Mouse (Mus musculus): ENCODE measurements around the gene Garnl3. TPM values are rescaled to one million over a fixed set of nuclear protein-coding genes. Genes with fewer than 3 reads are reported as not detected.

Garnl3 gene
- total RNA-seq (2014; fragmentation: Nextera tagmentation) (2.6 TPM in 1 of 2 replicates, not detected in the other), total RNA-seq (2017) (0.12 and 0.55 TPM in 2 replicates), polyA plus RNA-seq (2012) (0.06 TPM in 1 of 2 replicates, not detected in the other)

GRCm38 (mm10) chr2:33131500-33132092 is at the start of gene Garnl3:
TSS of gene Garnl3 (minus strand) at chr2:33131654.
- no peaks in the 10 kb centered on the region for H3K36me3 ChIP-seq (replicated peaks)
- DNase-seq (ENCODE audit: low spot score), result peak; percentile 24
- no peak for ATAC-seq (ENCODE audit: extremely low read depth, insufficient number of reproducible peaks, low FRiP score, poor library complexity, severe bottlenecking)
- H3K4me3 ChIP-seq (ENCODE audit: low read depth, low read length), result peak within 1 kb of the TSS; percentile 75
- TF ChIP-seq POLR2AphosphoS5 (IDR thresholded peaks at IDR 0.05; ENCODE audit: insufficient replicate concordance, low read depth, low read length), result no peak
- no peak for TF ChIP-seq CTCF (IDR thresholded peaks at IDR 0.05; ENCODE audit: low read depth, low read length)
- TF ChIP-seq GATA1 (IDR thresholded peaks at IDR 0.05; ENCODE audit: borderline replicate concordance, low read length), result no peak
- TF ChIP-seq GATA2 (IDR thresholded peaks at IDR 0.05; ENCODE audit: borderline replicate concordance, low read depth, low read length), result no peak
- no peaks in the 10 kb centered on the region for H3K9me3 ChIP-seq (replicated peaks)
- peaks cover 57% of the 10 kb centered on the region for H3K27me3 ChIP-seq (ENCODE audit: insufficient read depth, low read length)
- peaks cover 34% of the 10 kb centered on the region for H3K4me1 ChIP-seq (ENCODE audit: insufficient read depth, low read depth, low read length)

GRCm38 (mm10) chr2:33179930-33180630 is 48.6 kb upstream of the Garnl3 start:
- no peaks in the 10 kb centered on the region for H3K36me3 ChIP-seq (replicated peaks)
- DNase-seq (ENCODE audit: low spot score) (no peak), ATAC-seq (ENCODE audit: extremely low read depth, insufficient number of reproducible peaks, low FRiP score, poor library complexity, severe bottlenecking) (no peak)
- no peaks in the 10 kb centered on the region; the same call in 1 of the 2 replicates for H3K27me3 ChIP-seq (ENCODE audit: insufficient read depth, low read length)
- no peaks in the 10 kb centered on the region for H3K9me3 ChIP-seq (replicated peaks)
- TF ChIP-seq GATA1 (IDR thresholded peaks at IDR 0.05; ENCODE audit: borderline replicate concordance, low read length) (no peak), TAL1 (conservative IDR thresholded peaks at IDR 0.05; ENCODE audit: low read depth, low read length) (no peak), POLR2AphosphoS5 (IDR thresholded peaks at IDR 0.05; ENCODE audit: insufficient replicate concordance, low read depth, low read length) (no peak), GATA2 (IDR thresholded peaks at IDR 0.05; ENCODE audit: borderline replicate concordance, low read depth, low read length) (no peak), CTCF (IDR thresholded peaks at IDR 0.05; ENCODE audit: low read depth, low read length) (no peak)
- no peaks in the 10 kb centered on the region for H3K4me1 ChIP-seq (ENCODE audit: insufficient read depth, low read depth, low read length)
- H3K4me3 ChIP-seq (ENCODE audit: low read depth, low read length), result no peak overlapping the region

GRCm38 (mm10) chr2:33179171-33179929 is 47.9 kb upstream of the Garnl3 start:
- ATAC-seq (ENCODE audit: extremely low read depth, insufficient number of reproducible peaks, low FRiP score, poor library complexity, severe bottlenecking) (no peak), DNase-seq (ENCODE audit: low spot score) (no peak)
- Histone ChIP-seq H3K9me3 (replicated peaks) (no peaks in the 10 kb centered on the region), H3K4me3 (ENCODE audit: low read depth, low read length) (no peak overlapping the region), H3K27me3 (ENCODE audit: insufficient read depth, low read length) (no peaks in the 10 kb centered on the region; the same call in 1 of the 2 replicates), H3K4me1 (ENCODE audit: insufficient read depth, low read depth, low read length) (no peaks in the 10 kb centered on the region), H3K36me3 (replicated peaks) (no peaks in the 10 kb centered on the region)
- TF ChIP-seq GATA2 (IDR thresholded peaks at IDR 0.05; ENCODE audit: borderline replicate concordance, low read depth, low read length) (no peak), POLR2AphosphoS5 (IDR thresholded peaks at IDR 0.05; ENCODE audit: insufficient replicate concordance, low read depth, low read length) (no peak), TAL1 (conservative IDR thresholded peaks at IDR 0.05; ENCODE audit: low read depth, low read length) (no peak), CTCF (IDR thresholded peaks at IDR 0.05; ENCODE audit: low read depth, low read length) (no peak), GATA1 (IDR thresholded peaks at IDR 0.05; ENCODE audit: borderline replicate concordance, low read length) (no peak)

GRCm38 (mm10) chr2:33178243-33178932 is 46.9 kb upstream of the Garnl3 start:
- Histone ChIP-seq H3K27me3 (ENCODE audit: insufficient read depth, low read length) (no peaks in the 10 kb centered on the region; the same call in 1 of the 2 replicates), H3K9me3 (replicated peaks) (no peaks in the 10 kb centered on the region), H3K36me3 (replicated peaks) (peaks cover 2% of the 10 kb centered on the region), H3K4me1 (ENCODE audit: insufficient read depth, low read depth, low read length) (no peaks in the 10 kb centered on the region), H3K4me3 (ENCODE audit: low read depth, low read length) (no peak overlapping the region)
- no peak for DNase-seq (ENCODE audit: low spot score)
- TF ChIP-seq CTCF (IDR thresholded peaks at IDR 0.05; ENCODE audit: low read depth, low read length) (no peak), GATA2 (IDR thresholded peaks at IDR 0.05; ENCODE audit: borderline replicate concordance, low read depth, low read length) (no peak), POLR2AphosphoS5 (IDR thresholded peaks at IDR 0.05; ENCODE audit: insufficient replicate concordance, low read depth, low read length) (no peak), GATA1 (IDR thresholded peaks at IDR 0.05; ENCODE audit: borderline replicate concordance, low read length) (no peak), TAL1 (conservative IDR thresholded peaks at IDR 0.05; ENCODE audit: low read depth, low read length) (no peak)
- ATAC-seq (ENCODE audit: extremely low read depth, insufficient number of reproducible peaks, low FRiP score, poor library complexity, severe bottlenecking), result no peak

GRCm38 (mm10) chr2:33177443-33178242 is 46.2 kb upstream of the Garnl3 start:
- H3K4me3 ChIP-seq (ENCODE audit: low read depth, low read length), result no peak overlapping the region
- no peaks in the 10 kb centered on the region; the same call in 1 of the 2 replicates for H3K27me3 ChIP-seq (ENCODE audit: insufficient read depth, low read length)
- peaks cover 9% of the 10 kb centered on the region for H3K36me3 ChIP-seq (replicated peaks)
- H3K4me1 ChIP-seq (ENCODE audit: insufficient read depth, low read depth, low read length), result no peaks in the 10 kb centered on the region
- TF ChIP-seq GATA2 (IDR thresholded peaks at IDR 0.05; ENCODE audit: borderline replicate concordance, low read depth, low read length), result no peak
- TF ChIP-seq TAL1 (conservative IDR thresholded peaks at IDR 0.05; ENCODE audit: low read depth, low read length), result no peak
- no peak for TF ChIP-seq GATA1 (IDR thresholded peaks at IDR 0.05; ENCODE audit: borderline replicate concordance, low read length)
- TF ChIP-seq CTCF (IDR thresholded peaks at IDR 0.05; ENCODE audit: low read depth, low read length), result no peak
- no peak for TF ChIP-seq POLR2AphosphoS5 (IDR thresholded peaks at IDR 0.05; ENCODE audit: insufficient replicate concordance, low read depth, low read length)
- DNase-seq (ENCODE audit: low spot score) (no peak), ATAC-seq (ENCODE audit: extremely low read depth, insufficient number of reproducible peaks, low FRiP score, poor library complexity, severe bottlenecking) (no peak)
- H3K9me3 ChIP-seq (replicated peaks), result no peaks in the 10 kb centered on the region
